Mouse (Mus musculus) heart, embryonic 15.5 days (tissue): ENCODE data around the gene Pla1a. TPM values are rescaled to one million over a fixed set of nuclear protein-coding genes. Genes with fewer than 3 reads are reported as not detected.

Experiments used
- ATAC-seq: fragments of 200-750 bp; cut with Nextera tagmentation; replicated peaks from 2 replicates; pipeline ENCODE4 v1.8.0; 2017; ENCODE audit warnings: low read depth, moderate TSS enrichment; ENCODE audit not compliant: insufficient number of reproducible peaks, insufficient read depth, low FRiP score
- H3K27ac ChIP-seq: fragments of 300-500 bp; sonication (generic); 2 replicates; pipeline ENCODE4 v1.5.1; 2015; ENCODE audit warnings: mild to moderate bottlenecking, inconsistent platforms
- H3K27me3 ChIP-seq: fragments of 300-500 bp; sonication (generic); 2 replicates; pipeline ENCODE4 v1.6.1; 2015; ENCODE audit warnings: inconsistent platforms
- H3K36me3 ChIP-seq: fragments of 300-500 bp; sonication (generic); 2 replicates; pipeline ENCODE4 v1.6.1; 2015; ENCODE audit warnings: mild to moderate bottlenecking, inconsistent platforms
- H3K4me1 ChIP-seq: fragments of 300-500 bp; sonication (generic); replicated peaks from 2 replicates; pipeline ENCODE4 v1.6.1; 2015; ENCODE audit warnings: inconsistent platforms
- H3K4me2 ChIP-seq: fragments of 300-500 bp; sonication (generic); 2 replicates; pipeline ENCODE4 v1.6.1; 2015; ENCODE audit warnings: inconsistent platforms, mild to moderate bottlenecking, moderate library complexity
- H3K4me3 ChIP-seq: fragments of 300-500 bp; sonication (generic); 2 replicates; pipeline ENCODE4 v1.5.1; 2015; ENCODE audit warnings: mild to moderate bottlenecking, inconsistent platforms
- H3K9ac ChIP-seq: fragments of 300-500 bp; sonication (generic); 2 replicates; pipeline ENCODE4 v1.6.1; 2015; ENCODE audit warnings: mild to moderate bottlenecking, inconsistent platforms
- H3K9me3 ChIP-seq: fragments of 300-500 bp; sonication (generic); replicated peaks from 2 replicates; pipeline ENCODE4 v1.6.1; 2016; ENCODE audit warnings: inconsistent platforms
- WGBS: fragments of 180-500 bp; shearing (Covaris S2); methylation state at CpG from one replicate; pipeline ENCODE4 v1.1.7; 2015; ENCODE audit warnings: mixed read lengths; 5-methylcytosine and 5-hydroxymethylcytosine counted together
- polyA plus RNA-seq: library from polyadenylated mRNA; unstranded; fragments of >200 nt; fragmentation: Nextera tagmentation; extraction: Ambion mirVana; gene quantifications from 2 replicates; pipeline ENCODE4 v1.2.1, GENCODE M21; 2015

Pla1a gene
- polyA plus RNA-seq, 1 experiment from 2014 or later, result 2.8 TPM

DNA sequence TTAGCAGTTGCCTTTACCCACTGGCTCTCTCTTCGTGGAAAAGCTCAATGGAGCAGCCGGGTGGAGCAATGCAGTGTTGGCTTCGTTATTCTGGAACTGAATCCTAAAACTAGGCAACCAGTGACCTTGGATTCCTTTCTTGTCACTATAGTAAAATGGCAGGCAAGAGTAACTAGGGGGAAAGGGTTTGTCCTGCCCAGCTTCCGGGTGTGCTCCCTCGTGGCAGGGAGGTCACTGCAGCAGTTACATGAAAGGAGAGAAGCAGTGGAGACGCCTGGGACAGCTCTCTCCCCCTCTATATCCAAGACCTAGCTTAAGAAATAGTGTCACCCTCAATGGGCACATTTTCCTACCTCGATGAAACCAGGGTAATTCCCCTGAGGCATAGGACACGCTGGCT, 36.5 kb upstream of the Pla1a start:
- Histone ChIP-seq H3K4me2 (no peak overlapping the region), H3K9me3 (no peaks in the 10 kb centered on the region), H3K9ac (no peak overlapping the region), H3K4me1 (0 out of 2 replicates have a peak, but pooled peaks cover 5% of the 10 kb centered on the region), H3K27me3 (no peaks in the 10 kb centered on the region), H3K36me3 (no peaks in the 10 kb centered on the region), H3K27ac (no peak overlapping the region), H3K4me3 (no peak overlapping the region)
- ATAC-seq, result no peak
- 74% methylated on average over 8 of the region's 8 CpGs for WGBS

DNA sequence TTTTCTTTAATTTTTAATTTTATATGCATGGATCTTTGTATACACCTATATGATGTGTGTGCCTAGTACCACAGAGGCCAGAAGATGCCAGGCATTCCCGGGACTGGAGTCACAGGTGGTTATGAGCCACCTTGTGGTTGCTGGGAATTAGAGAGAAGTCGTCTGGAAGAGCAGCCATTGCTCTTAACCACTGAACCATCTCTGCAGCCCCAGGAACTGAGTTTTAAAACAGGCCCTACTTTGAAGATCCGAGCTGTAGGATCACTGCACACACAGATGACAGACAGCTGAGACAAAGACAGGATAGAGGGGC, 35.7 kb upstream of the Pla1a start:
- no peak overlapping the region for H3K4me3 ChIP-seq
- no peak for ATAC-seq
- no peak overlapping the region for H3K9ac ChIP-seq
- no peaks in the 10 kb centered on the region for H3K9me3 ChIP-seq
- H3K4me2 ChIP-seq, result no peak overlapping the region
- no peaks in the 10 kb centered on the region for H3K36me3 ChIP-seq
- no peak overlapping the region for H3K27ac ChIP-seq
- no peaks in the 10 kb centered on the region for H3K27me3 ChIP-seq
- WGBS, result 32% methylated on average over 3 of the region's 3 CpGs
- 0 out of 2 replicates have a peak, but pooled peaks cover 5% of the 10 kb centered on the region for H3K4me1 ChIP-seq

DNA sequence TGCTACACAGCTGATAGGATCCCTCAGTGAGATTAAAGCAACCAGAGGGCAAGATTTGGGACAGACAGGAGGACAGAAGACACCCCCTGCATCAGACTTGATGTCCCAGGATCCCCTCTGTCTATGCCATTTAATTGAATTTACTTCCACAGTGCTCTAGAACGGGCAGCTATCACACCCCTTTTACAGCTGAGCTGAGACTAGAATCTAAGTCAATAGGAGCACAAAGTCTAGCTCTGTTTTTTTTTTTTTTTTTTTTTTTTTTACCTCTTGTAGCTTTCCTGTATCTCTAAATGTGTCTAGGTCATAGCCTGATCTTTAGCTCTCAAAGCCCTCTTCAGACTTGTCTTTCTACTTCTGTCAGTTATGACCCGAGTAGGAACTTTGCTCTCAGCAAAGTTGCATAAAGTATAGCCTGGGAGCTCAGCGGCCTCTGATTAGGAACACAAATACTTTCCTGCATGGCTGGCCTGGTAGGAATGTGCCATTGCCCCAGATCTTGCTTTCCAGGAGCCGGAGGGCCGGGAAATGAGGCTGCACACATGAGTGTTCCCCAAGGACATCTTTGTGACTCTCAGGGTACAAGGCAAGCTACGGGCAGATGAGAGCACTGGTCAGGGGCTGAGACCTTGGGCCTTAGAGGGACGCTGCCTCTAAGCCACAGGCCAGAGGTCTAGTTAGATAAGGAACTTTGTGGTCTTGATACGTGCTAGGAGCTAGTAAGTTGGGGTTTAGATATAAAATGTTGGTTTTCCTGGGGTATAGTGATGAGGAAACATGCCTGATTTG, 35.2 kb upstream of the Pla1a start:
- Histone ChIP-seq H3K36me3 (no peaks in the 10 kb centered on the region), H3K4me1 (0 out of 2 replicates have a peak, but pooled peaks cover 5% of the 10 kb centered on the region), H3K9ac (no peak overlapping the region), H3K9me3 (no peaks in the 10 kb centered on the region), H3K4me3 (no peak overlapping the region), H3K4me2 (no peak overlapping the region), H3K27ac (no peak overlapping the region), H3K27me3 (no peaks in the 10 kb centered on the region)
- no peak for ATAC-seq
- 52% methylated on average over 8 of the region's 8 CpGs for WGBS

DNA sequence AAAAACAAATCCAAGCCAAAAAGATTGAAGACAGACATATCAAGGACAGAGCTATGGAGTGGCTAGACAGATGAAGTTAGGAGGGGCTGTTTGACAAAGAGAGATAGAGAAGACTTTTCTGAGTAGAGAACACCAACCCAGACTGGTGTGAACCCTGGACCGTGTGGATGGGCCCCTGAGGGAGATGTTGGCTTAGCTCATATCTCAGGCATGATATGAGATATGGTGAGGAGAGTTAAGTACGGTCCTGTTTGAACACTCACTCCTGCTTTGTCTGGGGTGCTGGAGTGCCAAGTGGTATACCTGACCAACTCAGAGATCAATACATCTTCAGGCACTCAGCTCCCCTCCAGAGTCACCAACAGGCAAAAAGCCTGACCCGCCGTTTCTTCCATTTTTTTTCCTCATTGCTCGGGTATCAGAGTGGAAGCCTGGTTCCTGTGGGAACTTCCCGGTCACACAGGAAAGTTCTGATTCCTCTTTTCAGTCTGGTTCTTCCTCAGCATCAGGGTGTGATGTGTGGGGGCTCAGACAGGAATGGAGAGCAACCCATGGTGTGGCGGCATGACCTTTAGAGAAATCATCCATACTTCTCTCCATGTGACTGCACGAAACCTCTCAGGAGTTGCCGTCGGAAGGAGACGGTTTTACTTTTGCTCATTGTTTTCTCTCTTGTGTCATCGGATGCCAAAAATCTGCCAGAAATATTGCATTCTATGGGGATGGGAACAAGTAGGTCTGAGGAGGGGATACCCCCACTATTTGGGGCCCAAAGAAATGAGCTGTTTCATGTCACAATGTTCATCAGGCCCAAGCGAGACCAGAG, 34.4 kb upstream of the Pla1a start:
- Histone ChIP-seq H3K4me3 (no peak overlapping the region), H3K9me3 (no peaks in the 10 kb centered on the region), H3K27me3 (no peaks in the 10 kb centered on the region), H3K4me1 (0 out of 2 replicates have a peak, but pooled peaks cover 5% of the 10 kb centered on the region), H3K9ac (no peak overlapping the region), H3K36me3 (no peaks in the 10 kb centered on the region), H3K4me2 (no peak overlapping the region), H3K27ac (no peak overlapping the region)
- no peak for ATAC-seq
- WGBS, result 73% methylated on average over 13 of the region's 13 CpGs

DNA sequence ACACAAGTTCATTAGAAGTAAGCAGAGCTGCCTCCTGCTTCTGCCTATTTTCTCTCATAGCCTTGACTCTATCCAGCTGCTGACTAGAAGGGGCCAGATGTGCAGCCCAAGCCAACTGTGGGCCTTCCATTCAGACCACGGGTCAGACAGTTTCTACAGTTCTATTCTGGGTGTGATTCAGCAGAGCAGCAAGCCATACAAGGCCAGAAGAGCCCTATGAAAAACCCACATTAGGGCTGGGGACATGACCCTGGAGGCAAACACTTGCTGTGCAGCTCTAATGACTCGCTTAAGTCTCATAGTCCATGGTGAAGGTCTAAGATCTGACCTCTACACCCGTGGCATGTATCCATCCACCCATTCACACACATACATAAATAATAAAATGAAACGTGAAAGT, 33.1 kb upstream of the Pla1a start:
- Histone ChIP-seq H3K9me3 (no peaks in the 10 kb centered on the region), H3K9ac (no peak overlapping the region), H3K36me3 (no peaks in the 10 kb centered on the region), H3K4me3 (no peak overlapping the region), H3K27ac (no peak overlapping the region), H3K4me1 (0 out of 2 replicates have a peak, but pooled peaks cover 5% of the 10 kb centered on the region), H3K27me3 (no peaks in the 10 kb centered on the region), H3K4me2 (no peak overlapping the region)
- 71% methylated on average over 4 of the region's 4 CpGs for WGBS
- ATAC-seq, result no peak

DNA sequence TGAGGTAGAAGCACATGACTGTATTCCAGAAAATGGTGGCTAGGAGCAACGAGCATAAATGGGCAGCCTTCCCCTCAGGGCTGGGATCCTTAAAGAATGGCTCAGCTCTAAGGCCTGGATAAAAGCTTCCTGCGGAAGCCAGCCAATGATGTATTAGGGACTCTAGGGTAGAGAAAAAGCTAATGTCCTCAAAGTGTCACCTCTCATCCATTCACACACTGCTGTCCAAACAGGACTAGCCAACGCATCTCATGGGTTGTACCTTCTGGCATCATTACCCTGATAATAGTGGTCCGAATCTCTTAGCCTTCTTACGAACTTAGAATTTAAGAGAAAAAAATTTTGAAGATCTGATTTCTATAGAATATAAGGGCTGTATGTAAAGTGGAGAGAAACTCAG, 30.4 kb upstream of the Pla1a start:
- Histone ChIP-seq H3K4me1 (0 out of 2 replicates have a peak, but pooled peaks cover 4% of the 10 kb centered on the region), H3K4me2 (no peak overlapping the region), H3K9ac (no peak overlapping the region), H3K36me3 (no peaks in the 10 kb centered on the region), H3K27me3 (no peaks in the 10 kb centered on the region), H3K9me3 (no peaks in the 10 kb centered on the region), H3K27ac (no peak overlapping the region), H3K4me3 (no peak overlapping the region)
- ATAC-seq, result no peak
- 82% methylated on average over 5 of the region's 5 CpGs for WGBS

DNA sequence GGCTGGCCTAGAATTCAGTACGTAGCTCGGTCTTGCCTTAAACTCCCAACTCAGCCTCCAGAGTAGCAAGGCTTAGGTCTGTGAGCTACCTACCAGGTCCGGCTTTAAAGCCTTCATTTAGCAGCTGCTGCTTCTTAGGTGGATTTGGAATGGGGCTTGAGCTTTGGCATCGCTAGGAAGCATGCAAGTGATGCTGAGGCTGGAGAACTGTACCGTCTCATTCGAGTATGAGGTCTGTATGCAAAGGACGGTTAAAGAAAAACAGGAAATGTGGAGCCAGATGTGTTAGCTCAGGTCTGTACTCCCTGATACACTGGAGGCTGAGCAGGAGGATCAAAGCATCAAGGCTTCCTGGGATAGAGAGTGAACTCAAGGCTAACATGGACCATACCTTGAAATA, 29.2 kb upstream of the Pla1a start:
- WGBS, result 75% methylated on average over 7 of the region's 7 CpGs
- H3K27ac ChIP-seq, result no peak overlapping the region
- no peak overlapping the region for H3K4me2 ChIP-seq
- H3K9ac ChIP-seq, result no peak overlapping the region
- no peak overlapping the region for H3K4me3 ChIP-seq
- no peaks in the 10 kb centered on the region for H3K9me3 ChIP-seq
- H3K27me3 ChIP-seq, result no peaks in the 10 kb centered on the region
- H3K36me3 ChIP-seq, result no peaks in the 10 kb centered on the region
- H3K4me1 ChIP-seq, result no peaks in the 10 kb centered on the region
- no peak for ATAC-seq

DNA sequence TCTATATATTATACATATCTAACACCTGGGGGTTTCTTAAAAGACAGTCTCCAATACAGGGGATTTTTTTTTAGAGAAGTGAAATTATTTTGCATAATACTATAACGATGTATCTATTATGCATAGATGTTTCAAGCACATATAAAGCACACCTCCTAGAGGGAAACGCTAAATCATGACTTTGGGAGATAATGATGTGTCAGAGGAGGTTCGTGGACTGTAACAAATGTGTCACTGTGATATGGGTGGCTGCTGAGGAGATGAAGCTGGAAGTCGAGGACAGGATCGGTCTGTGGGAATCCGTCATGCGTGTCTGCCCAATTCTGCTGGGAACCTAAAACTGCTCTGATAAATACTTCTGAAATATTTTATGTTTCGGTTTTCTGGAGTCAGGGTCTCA, 28.8 kb upstream of the Pla1a start:
- ATAC-seq, result no peak
- no peaks in the 10 kb centered on the region for H3K9me3 ChIP-seq
- no peaks in the 10 kb centered on the region for H3K4me1 ChIP-seq
- no peak overlapping the region for H3K4me2 ChIP-seq
- no peaks in the 10 kb centered on the region for H3K36me3 ChIP-seq
- H3K27me3 ChIP-seq, result no peaks in the 10 kb centered on the region
- H3K9ac ChIP-seq, result no peak overlapping the region
- no peak overlapping the region for H3K4me3 ChIP-seq
- 73% methylated on average over 8 of the region's 8 CpGs for WGBS
- H3K27ac ChIP-seq, result no peak overlapping the region

DNA sequence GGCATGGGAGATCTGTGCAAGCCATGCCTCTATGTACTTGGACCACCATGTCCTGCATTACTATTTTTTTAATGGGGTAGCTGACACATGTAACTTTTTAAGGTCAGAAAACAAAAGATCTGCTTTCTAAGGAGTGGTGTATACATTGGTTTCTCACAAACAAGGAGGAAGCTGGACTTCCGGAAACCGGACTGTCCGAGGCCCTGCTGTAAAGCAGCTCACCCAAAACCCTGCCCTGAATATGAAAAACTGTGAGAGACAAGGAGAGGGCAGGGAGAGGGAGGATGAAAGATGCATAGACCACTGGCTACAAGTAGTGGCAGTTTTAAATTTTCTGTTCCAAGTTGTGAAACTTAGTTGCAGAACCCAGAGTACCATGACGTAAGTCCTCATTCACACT, 27.0 kb upstream of the Pla1a start:
- no peaks in the 10 kb centered on the region for H3K27me3 ChIP-seq
- 86% methylated on average over 4 of the region's 4 CpGs for WGBS
- H3K4me2 ChIP-seq, result no peak overlapping the region
- H3K4me1 ChIP-seq, result no peaks in the 10 kb centered on the region
- ATAC-seq, result no peak
- H3K9ac ChIP-seq, result no peak overlapping the region
- H3K9me3 ChIP-seq, result no peaks in the 10 kb centered on the region
- H3K4me3 ChIP-seq, result no peak overlapping the region
- H3K36me3 ChIP-seq, result no peaks in the 10 kb centered on the region
- no peak overlapping the region for H3K27ac ChIP-seq

DNA sequence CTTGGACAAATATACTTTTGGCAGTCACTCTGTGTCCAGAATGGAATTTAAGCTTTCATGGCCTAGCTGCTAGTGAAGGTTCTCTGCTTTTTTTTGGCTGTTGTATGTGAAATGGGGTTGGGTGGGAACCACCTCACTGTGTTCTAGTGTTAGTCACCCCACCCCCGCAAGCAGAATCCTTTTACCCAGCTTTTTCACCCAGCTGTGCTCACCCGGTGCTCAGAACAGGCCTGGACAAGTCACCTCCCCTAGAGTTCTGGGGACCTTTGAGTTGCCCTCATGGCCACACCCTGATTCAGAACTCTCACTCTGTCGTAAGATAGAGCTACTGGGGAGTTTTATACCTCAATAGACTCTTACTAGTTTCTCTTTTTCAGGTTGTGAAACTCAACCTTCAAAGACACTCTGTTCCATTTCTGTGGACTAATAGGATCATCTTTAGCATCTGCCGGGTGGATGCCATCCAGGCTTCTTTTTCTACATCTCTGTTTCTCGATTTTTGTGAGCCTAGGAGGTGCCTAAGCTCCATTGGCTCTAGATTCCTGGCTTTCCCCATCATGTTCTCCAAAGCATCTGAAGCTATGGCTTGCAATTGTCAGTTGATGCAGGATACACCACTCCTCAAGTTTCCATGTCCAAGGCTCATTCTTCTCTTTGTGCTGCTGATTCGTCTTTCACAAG, 25.8 kb upstream of the Pla1a start:
- WGBS, result 59% methylated on average over 6 of the region's 6 CpGs
- Histone ChIP-seq H3K27me3 (no peaks in the 10 kb centered on the region), H3K36me3 (no peaks in the 10 kb centered on the region), H3K9ac (no peak overlapping the region), H3K4me2 (no peak overlapping the region), H3K4me1 (no peaks in the 10 kb centered on the region), H3K9me3 (no peaks in the 10 kb centered on the region), H3K27ac (no peak overlapping the region), H3K4me3 (no peak overlapping the region)
- ATAC-seq, result no peak

DNA sequence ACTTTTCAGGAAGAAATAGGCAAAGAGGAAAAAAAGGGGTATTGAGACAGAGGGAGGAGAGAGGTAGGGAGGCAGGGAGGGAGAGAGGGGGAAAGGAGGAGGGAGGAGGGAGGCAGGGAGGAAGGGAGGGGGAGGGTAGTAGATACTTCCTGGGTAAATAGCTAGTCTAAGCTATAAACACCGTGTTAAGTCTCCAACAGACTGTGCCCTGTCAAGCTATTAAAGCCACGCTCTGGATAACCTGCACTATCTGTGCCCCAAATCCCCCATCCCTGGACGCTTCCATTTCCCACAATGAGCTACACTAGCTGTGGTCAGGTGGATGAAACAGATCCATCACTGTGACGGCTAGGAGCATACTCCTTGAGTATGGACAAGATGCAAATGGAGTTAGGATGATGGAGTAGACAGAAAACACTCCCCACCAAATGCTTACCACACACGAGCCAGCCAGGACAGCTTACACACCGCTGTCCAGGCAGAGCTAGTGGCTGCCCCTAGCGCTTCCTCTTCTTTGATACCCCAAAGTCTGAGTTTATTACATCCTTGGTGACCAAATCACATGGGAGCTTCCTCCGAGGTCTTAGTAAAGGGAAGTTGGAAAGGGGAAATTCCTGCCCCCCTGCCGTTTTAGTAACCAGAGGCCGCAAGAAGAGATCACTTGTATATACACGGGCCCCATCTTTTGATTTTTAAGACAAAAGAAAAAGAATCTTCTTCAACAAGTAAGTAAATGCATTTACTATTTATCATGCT, 24.0 kb upstream of the Pla1a start:
- Histone ChIP-seq H3K4me2 (no peak overlapping the region), H3K9me3 (no peaks in the 10 kb centered on the region), H3K9ac (no peak overlapping the region), H3K4me1 (peaks cover 3% of the 10 kb centered on the region; the same call in 1 of the 2 replicates), H3K36me3 (no peaks in the 10 kb centered on the region), H3K4me3 (no peak overlapping the region), H3K27ac (no peak overlapping the region), H3K27me3 (no peaks in the 10 kb centered on the region)
- 48% methylated on average over 11 of the region's 11 CpGs for WGBS
- ATAC-seq, result no peak
